In genomic region chr1:91128849-91129248, GRCm38 (mm10) we compare ENCODE assay signal across 27 mouse cellular contexts. TPM values are rescaled to one million over a fixed set of nuclear protein-coding genes. Genes with fewer than 3 reads are reported as not detected.
A peak's percentile ranks its signal among the peaks of the same experiment; 100 is the strongest.
DNase-seq lines count a peak whose midpoint lies in the region; TF ChIP-seq lines count a peak whose summit lies in the region.
"Had no signal": no experiment of that assay in that cellular context is flagged by ENCODE, and none has a peak within 500 bp of the region (broad histone marks: within the 10 kb centered on the region; RNA-seq: fewer than 3 reads in every experiment).

No protein-coding gene starts in this region.

- no peaks in the 10 kb centered on the region for H3K9me3 ChIP-seq in MEL (replicated peaks; ENCODE audit: insufficient read depth, low read length)
- H3K9me3 ChIP-seq: embryonic facial prominence, embryonic 15.5 days; hindbrain, embryonic 12.5 days; kidney, embryonic 15.5 days; limb, embryonic 15.5 days; midbrain, embryonic 15.5 days had no signal

- TF ChIP-seq CTCF in kidney, adult 2 months (conservative IDR thresholded peaks at IDR 0.05; ENCODE audit: insufficient read depth, insufficient read length, low read depth, low read length), result 0 out of 2 replicates have a peak, but pooled peaks have one; percentile 10
- 0 out of 2 replicates have a peak, but pooled peaks have one; percentile 6 for TF ChIP-seq CTCF in lung, adult 2 months (IDR thresholded peaks at IDR 0.05; ENCODE audit: insufficient read depth, low read length)
- peak in 2 of 3 experiments; percentile 24 to 36; a peak in 3 of 6 replicates for TF ChIP-seq CTCF in MEL (IDR thresholded peaks at IDR 0.05 in 2 of 3, conservative IDR thresholded peaks at IDR 0.05 in 1 of 3; ENCODE audit: control insufficient read depth in 1 of 3, insufficient read depth in 1 of 3, low read depth in 2 of 3, low read length in 3 of 3, poor library complexity in 1 of 3, severe bottlenecking in 1 of 3)
- peak; percentile 29; the same call in 1 of the 2 replicates for TF ChIP-seq CTCF in bone marrow macrophage, adult 2 months (IDR thresholded peaks at IDR 0.05; ENCODE audit: low read depth, low read length)

- DNase-seq in kidney, adult 2 months, result no peak
- no peak for DNase-seq in kidney, postnatal 10 days
- no peak for DNase-seq in lung, adult 2 months
- DNase-seq in lung, adult 18-20 months, result no peak
- DNase-seq in MEL (ENCODE audit: low read depth, low spot score), result no peak
- no peak for DNase-seq in cerebellum, adult 11-12 months
- no peak for DNase-seq in frontal cortex, postnatal 14 days (ENCODE audit: low spot score in 2 of 2)
- DNase-seq: adrenal gland, postnatal 14 days; cerebellum, adult 18-20 months; cerebellum, postnatal 25 days; gastrocnemius, postnatal 25 days; layer of hippocampus, postnatal 36 days; lung, postnatal 14 days; retina, postnatal 1 day; right cerebral cortex, postnatal 4 days; thymus, postnatal 36 days had no signal

- H3K79me2 ChIP-seq in MEL (ENCODE audit: control insufficient read depth, insufficient read depth, low read length, poor library complexity), result no peaks in the 10 kb centered on the region

- no peak for TF ChIP-seq POLR2A in kidney, adult 2 months (IDR thresholded peaks at IDR 0.05; ENCODE audit: low read depth, low read length)
- no peak for TF ChIP-seq POLR2A in lung, adult 2 months (IDR thresholded peaks at IDR 0.05; ENCODE audit: borderline replicate concordance, extremely low read depth, low read depth, low read length)
- no peak for TF ChIP-seq POLR2A in MEL (IDR thresholded peaks at IDR 0.05; ENCODE audit: control insufficient read depth in 1 of 2, insufficient read depth in 1 of 2, low read depth in 1 of 2, low read length in 2 of 2, poor library complexity in 1 of 2)
- no peak for TF ChIP-seq POLR2A in bone marrow macrophage, adult 2 months (IDR thresholded peaks at IDR 0.05; ENCODE audit: borderline replicate concordance, low read depth, low read length)

- peaks cover 3% of the 10 kb centered on the region for H3K36me3 ChIP-seq in kidney, adult 2 months (ENCODE audit: control insufficient read depth, insufficient read depth, low read length)
- no peaks in the 10 kb centered on the region; a peak in 1 of 4 replicates for H3K36me3 ChIP-seq in MEL (ENCODE audit: control insufficient read depth in 1 of 2, insufficient read depth in 2 of 2, low read length in 2 of 2)

- no peak for TF ChIP-seq EP300 in MEL (IDR thresholded peaks at IDR 0.05; ENCODE audit: low read depth in 1 of 2, low read length in 2 of 2)

- no peaks in the 10 kb centered on the region for H3K4me1 ChIP-seq in kidney, adult 2 months (ENCODE audit: control insufficient read depth, insufficient read depth, low read length)
- no peaks in the 10 kb centered on the region for H3K4me1 ChIP-seq in lung, adult 2 months (ENCODE audit: control insufficient read depth, insufficient read depth, low read length)
- H3K4me1 ChIP-seq in MEL (ENCODE audit: control insufficient read depth in 1 of 2, insufficient read depth in 2 of 2, low read length in 2 of 2), result no peaks in the 10 kb centered on the region
- no peaks in the 10 kb centered on the region for H3K4me1 ChIP-seq in bone marrow macrophage, adult 2 months (ENCODE audit: control insufficient read depth, insufficient read depth, low read length)
- H3K4me1 ChIP-seq: embryonic facial prominence, embryonic 15.5 days; forebrain, embryonic 12.5 days; heart, embryonic 10.5 days; hindbrain, embryonic 12.5 days; kidney, embryonic 15.5 days; limb, embryonic 15.5 days; midbrain, embryonic 15.5 days had no signal

- H3K4me3 ChIP-seq in kidney, adult 2 months (ENCODE audit: insufficient read depth, low read depth, low read length), result no peak overlapping the region
- no peak overlapping the region for H3K4me3 ChIP-seq in lung, adult 2 months (replicated peaks; ENCODE audit: extremely low read depth, low read depth, low read length)
- H3K4me3 ChIP-seq in MEL (ENCODE audit: control insufficient read depth in 1 of 2, insufficient read depth in 1 of 2, low read depth in 2 of 2, low read length in 2 of 2), result no peak overlapping the region
- no peak overlapping the region for H3K4me3 ChIP-seq in bone marrow macrophage, adult 2 months (ENCODE audit: insufficient read depth, low read length)
- H3K4me3 ChIP-seq: embryonic facial prominence, embryonic 15.5 days; forebrain, embryonic 12.5 days; heart, embryonic 10.5 days; hindbrain, embryonic 12.5 days; kidney, embryonic 15.5 days; limb, embryonic 15.5 days; midbrain, embryonic 15.5 days had no signal

- H3K27me3 ChIP-seq in kidney, adult 2 months (replicated peaks; ENCODE audit: control insufficient read depth, insufficient read depth, low read length), result no peaks in the 10 kb centered on the region
- no peaks in the 10 kb centered on the region for H3K27me3 ChIP-seq in MEL (ENCODE audit: control insufficient read depth in 1 of 2, insufficient read depth in 2 of 2, low read length in 2 of 2)
- H3K27me3 ChIP-seq: embryonic facial prominence, embryonic 15.5 days; forebrain, embryonic 12.5 days; hindbrain, embryonic 12.5 days; kidney, embryonic 15.5 days; limb, embryonic 15.5 days; midbrain, embryonic 15.5 days; Patski had no signal

- H3K9ac ChIP-seq in MEL (ENCODE audit: control insufficient read depth, low read depth, low read length, poor library complexity, severe bottlenecking), result no peak overlapping the region
- H3K9ac ChIP-seq: embryonic facial prominence, embryonic 15.5 days; forebrain, embryonic 12.5 days; hindbrain, embryonic 12.5 days; kidney, embryonic 15.5 days; limb, embryonic 15.5 days; midbrain, embryonic 15.5 days had no signal

- WGBS in kidney, adult 2 months, result 89% methylated on average over 4 of the region's 4 CpGs
- WGBS in lung, adult 2 months, result 95% methylated on average over 4 of the region's 4 CpGs

- H3K27ac ChIP-seq in kidney, adult 2 months (ENCODE audit: insufficient read depth, low read depth, low read length), result no peak overlapping the region
- H3K27ac ChIP-seq in MEL (ENCODE audit: control insufficient read depth, low read depth, low read length), result no peak overlapping the region
- H3K27ac ChIP-seq in bone marrow macrophage, adult 2 months (ENCODE audit: insufficient read depth, low read depth, low read length), result no peak overlapping the region
- H3K27ac ChIP-seq: embryonic facial prominence, embryonic 15.5 days; forebrain, embryonic 12.5 days; heart, embryonic 10.5 days; hindbrain, embryonic 12.5 days; kidney, embryonic 15.5 days; limb, embryonic 15.5 days; midbrain, embryonic 15.5 days had no signal

- no peak for TF ChIP-seq RAD21 in MEL (IDR thresholded peaks at IDR 0.05; ENCODE audit: low read depth, low read length)

TF ChIP-seq in MEL, 35 proteins besides CTCF, POLR2A, EP300 and RAD21:
- TF ChIP-seq JUND (IDR thresholded peaks at IDR 0.05; ENCODE audit: low read depth, low read length), result no peak
- no peak for TF ChIP-seq ELF1 (IDR thresholded peaks at IDR 0.05; ENCODE audit: low read depth, low read length)
- TF ChIP-seq ZKSCAN1 (IDR thresholded peaks at IDR 0.05; ENCODE audit: low read depth, low read length), result no peak
- no peak for TF ChIP-seq HCFC1 (IDR thresholded peaks at IDR 0.05; ENCODE audit: low read depth, low read length)
- no peak for TF ChIP-seq E2F4 (IDR thresholded peaks at IDR 0.05; ENCODE audit: borderline replicate concordance, low read depth, low read length)
- no peak for TF ChIP-seq GATA1 (IDR thresholded peaks at IDR 0.05; ENCODE audit: low read depth, low read length)
- TF ChIP-seq ETS1 (IDR thresholded peaks at IDR 0.05; ENCODE audit: low read depth, low read length), result no peak

RNA-seq across cellular contexts. Expression of gene Rbm44, which starts 16.0 kb away (rescaled TPM):
- polyA plus RNA-seq in kidney, adult 2 months (2012; rRNA removed), result 0.01 TPM in 1 of 2 replicates, not detected in the other
- polyA plus RNA-seq in lung, adult 2 months (2012; rRNA removed), result not detected in 2 replicates
- total RNA-seq in MEL (2012; rRNA removed), result not detected in 2 replicates
- not detected for polyA plus RNA-seq in MEL (2012; ENCODE audit: insufficient read depth in 1 of 2, insufficient read length in 2 of 2, low read depth in 1 of 2, low replicate concordance in 2 of 2, missing spikeins in 1 of 2)
- polyA plus RNA-seq in bone marrow macrophage, adult 2 months (2012; ENCODE audit: insufficient read depth, insufficient read length, missing spikeins), result 0.97 and 1.2 TPM in 2 replicates
- total RNA-seq: adrenal gland, postnatal 14 days; gastrocnemius, postnatal 25 days; layer of hippocampus, postnatal 36 days; left cerebral cortex, postnatal 36 days had no signal
- polyA plus RNA-seq: C2C12 had no signal

RNA-seq across cellular contexts. Expression of gene Ramp1, which starts 50.8 kb away (rescaled TPM):
- polyA plus RNA-seq in kidney, adult 2 months (2012; rRNA removed), result 1.9 and 2.6 TPM in 2 replicates
- 35.7 and 37.7 TPM in 2 replicates for polyA plus RNA-seq in lung, adult 2 months (2012; rRNA removed)
- 2.6 and 5.6 TPM in 2 replicates for total RNA-seq in MEL (2012; rRNA removed)
- 1 to 10 TPM in 1 of 2 experiments, not detected in 1; 4.1 TPM for polyA plus RNA-seq in MEL (2012; ENCODE audit: insufficient read depth in 1 of 2, insufficient read length in 2 of 2, low read depth in 1 of 2, low replicate concordance in 2 of 2, missing spikeins in 1 of 2)
- 10.8 and 12.7 TPM in 2 replicates for polyA plus RNA-seq in bone marrow macrophage, adult 2 months (2012; ENCODE audit: insufficient read depth, insufficient read length, missing spikeins)
- polyA plus RNA-seq: Patski had no signal
